Mouse (Mus musculus): Measurements from ENCODE around the gene Ublcp1.

DNA sequence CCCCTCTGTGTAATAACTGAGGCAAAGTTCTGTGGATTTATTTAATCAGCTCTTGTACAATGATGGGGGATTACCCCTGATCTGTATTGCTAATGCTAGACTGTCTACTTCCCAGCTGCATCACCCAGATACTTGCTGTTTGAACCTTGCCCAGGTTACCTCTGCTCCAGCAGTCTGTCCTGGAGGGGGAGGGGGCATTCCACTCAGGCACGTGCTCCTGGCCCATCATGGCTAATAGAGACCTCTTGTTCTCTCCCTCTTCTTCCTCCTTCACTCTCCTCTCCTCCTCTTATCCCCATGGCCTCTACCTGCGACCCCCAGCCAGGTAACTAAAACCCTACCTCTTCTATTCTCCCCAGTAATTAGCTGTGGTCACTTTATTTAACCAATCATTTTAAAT lies 44.4 kb upstream of the Ublcp1 start:
- TF ChIP-seq CTCF (IDR thresholded peaks at IDR 0.05; ENCODE audit: low read depth) (no peak), EP300 (IDR thresholded peaks at IDR 0.05; ENCODE audit: low read depth) (no peak)
